Mouse (Mus musculus) right cerebral cortex, postnatal 36 days (tissue): ENCODE data around the gene Usp5.
A peak's percentile ranks its signal among the peaks of the same experiment; 100 is the strongest.
"Not testable (repeated sequence)": the region's sequence is repeated elsewhere in the genome, so short reads cannot be mapped to it uniquely, and the experiment has no call there.

ENCODE experiments used
- DNase-seq, 2 experiments: peaks; one replicate each; pipeline ENCODE4 v3.0.0; 2022; ENCODE audit warnings: low spot score in 2 of 2, mixed read lengths in 1 of 2

The Usp5 gene

GRCm38 (mm10) chr6:124811701-124812560 is 17.4 kb downstream of the Usp5 start:
- DNase-seq, result no peak

- no peak for DNase-seq
Observed at GRCm38 (mm10) chr6:124811403-124811665, 17.9 kb downstream of the Usp5 start.

GRCm38 (mm10) chr6:124810566-124811402 is 18.5 kb downstream of the Usp5 start:
- not testable (repeated sequence) for DNase-seq

GRCm38 (mm10) chr6:124809775-124810538 is 19.3 kb downstream of the Usp5 start:
- DNase-seq, result no peak

GRCm38 (mm10) chr6:124809052-124809774 is 20.1 kb downstream of the Usp5 start:
- DNase-seq, result no peak

- DNase-seq, result no peak
Observed at GRCm38 (mm10) chr6:124808358-124809012, 20.8 kb downstream of the Usp5 start, which contains the start of gene Spsb2. Gene Spsb2 (plus strand): TSS chr6:124808661.

- no peak for DNase-seq
Observed at GRCm38 (mm10) chr6:124807986-124808357, 21.3 kb downstream of the Usp5 start.

- DNase-seq, result no peak
Observed at GRCm38 (mm10) chr6:124807366-124807765, 21.9 kb downstream of the Usp5 start.

- DNase-seq, result no peak
Observed at GRCm38 (mm10) chr6:124806446-124807140, 22.7 kb downstream of the Usp5 start.

- peak; percentile 96 for DNase-seq
Observed at GRCm38 (mm10) chr6:124805341-124806321, 23.7 kb downstream of the Usp5 start.

GRCm38 (mm10) chr6:124804341-124804740 is 24.9 kb downstream of the Usp5 start:
- no peak for DNase-seq

- not testable (repeated sequence) for DNase-seq
Observed at GRCm38 (mm10) chr6:124803691-124804090, 25.6 kb downstream of the Usp5 start.

GRCm38 (mm10) chr6:124803061-124803460 is 26.2 kb downstream of the Usp5 start:
- DNase-seq, result no peak

- DNase-seq, result not testable (repeated sequence)
Observed at GRCm38 (mm10) chr6:124802400-124802799, 26.9 kb downstream of the Usp5 start.

GRCm38 (mm10) chr6:124796200-124796599 is 33.1 kb downstream of the Usp5 start:
- DNase-seq, result no peak

- DNase-seq, result no peak
Observed at GRCm38 (mm10) chr6:124795781-124796180, 33.5 kb downstream of the Usp5 start.

- no peak for DNase-seq
Observed at GRCm38 (mm10) chr6:124791911-124792310, 37.4 kb downstream of the Usp5 start.

- no peak for DNase-seq
Observed at GRCm38 (mm10) chr6:124790121-124790520, 39.2 kb downstream of the Usp5 start.

GRCm38 (mm10) chr6:124789519-124789918 is 39.8 kb downstream of the Usp5 start:
- no peak for DNase-seq
